Mouse (Mus musculus): Measurements from ENCODE around the gene Negr1.

DNA sequence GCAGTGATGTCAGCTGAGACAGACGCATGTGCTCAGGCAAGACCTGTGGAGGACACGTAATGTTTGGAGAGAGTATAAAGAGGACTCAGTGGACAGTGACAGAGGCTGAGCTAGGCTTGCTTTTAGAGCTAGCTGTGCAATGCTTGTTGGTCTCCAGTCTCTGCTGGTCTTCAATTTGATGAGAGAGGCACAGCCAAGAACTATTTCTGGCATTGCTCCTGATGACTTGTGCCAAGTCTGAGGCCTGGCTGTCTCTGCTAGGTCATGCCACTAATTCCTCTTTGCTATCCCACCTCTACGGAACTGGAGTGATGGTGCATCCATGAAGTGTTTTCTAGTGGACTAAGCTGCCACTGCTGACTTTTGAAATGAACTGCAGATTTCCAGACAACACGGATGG lies 149.1 kb downstream of the Negr1 start:
- no peak for TF ChIP-seq CTCF (IDR thresholded peaks at IDR 0.05; ENCODE audit: extremely low read depth, insufficient read depth, low read length)
- TF ChIP-seq POLR2A (IDR thresholded peaks at IDR 0.05; ENCODE audit: extremely low read depth, insufficient read depth, low read length): no peak
